In the genomic region with DNA sequence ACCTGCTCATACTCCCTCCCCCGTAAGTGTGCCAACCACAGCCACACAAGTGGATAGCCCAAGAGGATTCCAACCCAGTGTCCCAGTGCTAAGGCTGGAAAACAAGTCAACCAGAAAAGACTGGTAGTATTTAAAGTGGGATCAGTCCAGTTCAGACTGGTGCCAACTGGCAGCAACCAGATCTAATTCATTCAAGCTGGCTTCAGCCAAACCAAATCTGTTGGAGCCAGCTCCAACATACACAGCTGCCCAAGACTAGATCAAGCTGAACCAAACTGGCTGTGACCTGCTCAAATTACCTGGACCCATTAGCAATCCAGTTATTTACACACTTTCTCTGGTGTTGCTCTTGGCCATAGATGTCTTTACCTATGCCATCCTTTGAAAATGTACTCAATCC, we compare ENCODE assay signal across 27 mouse cellular contexts. TPM values are rescaled to one million over a fixed set of nuclear protein-coding genes. Genes with fewer than 3 reads are reported as not detected.
DNase-seq lines count a peak whose midpoint lies in the region; ATAC-seq lines count a peak whose summit lies in the region.
"Had no signal": no experiment of that assay in that cellular context is flagged by ENCODE, and none has a peak within 500 bp of the region (broad histone marks: within the 10 kb centered on the region; RNA-seq: fewer than 3 reads in every experiment).

No protein-coding gene starts in this region.

- H3K9me3 ChIP-seq in forebrain, embryonic 14.5 days (replicated peaks; ENCODE audit: control insufficient read depth, low read length) = no peaks in the 10 kb centered on the region
- no peaks in the 10 kb centered on the region for H3K9me3 ChIP-seq in forebrain, embryonic 13.5 days (replicated peaks)
- no peaks in the 10 kb centered on the region for H3K9me3 ChIP-seq in limb, embryonic 15.5 days
- no peaks in the 10 kb centered on the region for H3K9me3 ChIP-seq in limb, embryonic 10.5 days (replicated peaks)
- H3K9me3 ChIP-seq: embryonic facial prominence, embryonic 12.5 days; forebrain, embryonic 10.5 days; heart, embryonic 12.5 days; megakaryocyte, embryonic 14.5 days had no signal

- H3K27me3 ChIP-seq in forebrain, embryonic 14.5 days (replicated peaks; ENCODE audit: control insufficient read depth, insufficient read depth, low read length) = no peaks in the 10 kb centered on the region
- 0 out of 2 replicates have a peak, but pooled peaks cover 9% of the 10 kb centered on the region for H3K27me3 ChIP-seq in forebrain, embryonic 13.5 days
- H3K27me3 ChIP-seq in limb, embryonic 15.5 days = no peaks in the 10 kb centered on the region
- 0 out of 2 replicates have a peak, but pooled peaks cover 8% of the 10 kb centered on the region for H3K27me3 ChIP-seq in limb, embryonic 10.5 days (ENCODE audit: low read depth, poor library complexity, severe bottlenecking)
- H3K27me3 ChIP-seq: embryonic facial prominence, embryonic 12.5 days had no signal

- no peak overlapping the region for H3K4me3 ChIP-seq in forebrain, embryonic 14.5 days (ENCODE audit: low read depth, low read length)
- H3K4me3 ChIP-seq in forebrain, embryonic 13.5 days = no peak overlapping the region
- H3K4me3 ChIP-seq in limb, embryonic 15.5 days = no peak overlapping the region
- no peak overlapping the region for H3K4me3 ChIP-seq in limb, embryonic 10.5 days
- H3K4me3 ChIP-seq: embryonic facial prominence, embryonic 12.5 days; forebrain, embryonic 10.5 days; heart, embryonic 12.5 days; layer of hippocampus, adult 2 months; megakaryocyte, embryonic 14.5 days had no signal

- H3K4me2 ChIP-seq in forebrain, embryonic 14.5 days (ENCODE audit: low read length) = no peak overlapping the region
- no peak overlapping the region for H3K4me2 ChIP-seq in forebrain, embryonic 13.5 days
- no peak overlapping the region for H3K4me2 ChIP-seq in limb, embryonic 15.5 days
- H3K4me2 ChIP-seq: embryonic facial prominence, embryonic 12.5 days; heart, embryonic 12.5 days; liver, embryonic 11.5 days had no signal

- H3K36me3 ChIP-seq in forebrain, embryonic 14.5 days (ENCODE audit: control insufficient read depth, insufficient read depth, low read length) = no peaks in the 10 kb centered on the region
- H3K36me3 ChIP-seq in forebrain, embryonic 13.5 days (ENCODE audit: poor library complexity, severe bottlenecking) = no peaks in the 10 kb centered on the region
- H3K36me3 ChIP-seq in limb, embryonic 15.5 days = no peaks in the 10 kb centered on the region
- H3K36me3 ChIP-seq in limb, embryonic 10.5 days = no peaks in the 10 kb centered on the region
- H3K36me3 ChIP-seq: embryonic facial prominence, embryonic 12.5 days; forebrain, embryonic 10.5 days; heart, embryonic 12.5 days had no signal

- ATAC-seq in forebrain, embryonic 14.5 days = peak; percentile 48; the same call in 1 of the 2 replicates
- no peak for ATAC-seq in forebrain, embryonic 13.5 days
- peak; percentile 48 for ATAC-seq in limb, embryonic 15.5 days (ENCODE audit: insufficient number of reproducible peaks, low FRiP score, low TSS enrichment, low read depth)

- H3K27ac ChIP-seq in forebrain, embryonic 14.5 days (ENCODE audit: low read depth, low read length) = no peak overlapping the region
- H3K27ac ChIP-seq in forebrain, embryonic 13.5 days = no peak overlapping the region
- no peak overlapping the region for H3K27ac ChIP-seq in limb, embryonic 15.5 days
- no peak overlapping the region for H3K27ac ChIP-seq in limb, embryonic 10.5 days
- H3K27ac ChIP-seq: embryonic facial prominence, embryonic 12.5 days; forebrain, embryonic 10.5 days; layer of hippocampus, adult 2 months; stomach, postnatal 0 days had no signal

- 63% methylated on average over 1 of the region's 1 CpGs for WGBS in forebrain, embryonic 14.5 days
- WGBS in forebrain, embryonic 13.5 days = 50% methylated on average over 1 of the region's 1 CpGs
- WGBS in limb, embryonic 15.5 days = 40% methylated on average over 1 of the region's 1 CpGs
- WGBS in limb, embryonic 10.5 days = 89% methylated on average over 1 of the region's 1 CpGs

- DNase-seq in forebrain, embryonic 14.5 days (ENCODE audit: low spot score) = peak; percentile 45
- no peak for DNase-seq in limb, embryonic 10.5 days (ENCODE audit: low spot score)
- DNase-seq in NIH3T3 (ENCODE audit: low read depth) = peak; percentile 45
- peak; percentile 76 for DNase-seq in fat pad, adult 2 months (ENCODE audit: extremely low read depth, low read depth, low spot score)
- no peak for DNase-seq in embryo, embryonic 11 days
- DNase-seq in gastrocnemius, postnatal 10 days = no peak
- DNase-seq: adrenal gland, postnatal 10 days; cerebellum, adult 18-20 months; heart, postnatal 14 days; kidney, adult 18-20 months; kidney, postnatal 10 days; layer of hippocampus, postnatal 36 days; lung, adult 2 months; right cerebral cortex, adult 18-20 months had no signal

- H3K9ac ChIP-seq in forebrain, embryonic 14.5 days (ENCODE audit: low read length) = no peak overlapping the region
- H3K9ac ChIP-seq in forebrain, embryonic 13.5 days = no peak overlapping the region
- H3K9ac ChIP-seq in limb, embryonic 15.5 days = no peak overlapping the region
- H3K9ac ChIP-seq: embryonic facial prominence, embryonic 12.5 days; heart, embryonic 12.5 days had no signal

- peaks cover 15% of the 10 kb centered on the region for H3K4me1 ChIP-seq in forebrain, embryonic 14.5 days (ENCODE audit: control insufficient read depth, insufficient read depth, low read length)
- peaks cover 23% of the 10 kb centered on the region for H3K4me1 ChIP-seq in forebrain, embryonic 13.5 days
- H3K4me1 ChIP-seq in limb, embryonic 15.5 days = peaks cover 12% of the 10 kb centered on the region
- peaks cover 8% of the 10 kb centered on the region for H3K4me1 ChIP-seq in limb, embryonic 10.5 days
- H3K4me1 ChIP-seq: megakaryocyte, embryonic 14.5 days had no signal

RNA-seq across cellular contexts. Expression of gene 3100002H09Rik, which starts 16.2 kb away (rescaled TPM):
- not detected in 2 replicates for polyA plus RNA-seq in forebrain, embryonic 14.5 days (2014; fragmentation: Nextera tagmentation; extraction: Ambion mirVana)
- 0.84 and 1.0 TPM in 2 replicates for polyA plus RNA-seq in forebrain, embryonic 13.5 days (2015; fragmentation: Nextera tagmentation; extraction: Ambion mirVana)
- not detected in 2 replicates for polyA plus RNA-seq in limb, embryonic 15.5 days (2015; fragmentation: Nextera tagmentation; extraction: Ambion mirVana)
- polyA plus RNA-seq in limb, embryonic 10.5 days (2016; fragmentation: Nextera tagmentation; extraction: Ambion mirVana) = not detected in 2 replicates
- not detected for total RNA-seq in gastrocnemius, postnatal 10 days (2021)
- total RNA-seq: adrenal gland, postnatal 10 days; CH12.LX; common myeloid progenitor, adult 5-6 weeks; granulocyte monocyte progenitor cell, adult 5-6 weeks; heart, postnatal 14 days had no signal
- polyA plus RNA-seq: embryonic facial prominence, embryonic 12.5 days; heart, embryonic 12.5 days; liver, embryonic 11.5 days; lung, adult 2 months; stomach, postnatal 0 days; thymus, postnatal 0 days had no signal

RNA-seq across cellular contexts. Expression of gene Pou3f1, which starts 29.8 kb away (rescaled TPM):
- 14.8 and 15.3 TPM in 2 replicates for polyA plus RNA-seq in forebrain, embryonic 14.5 days (2014; fragmentation: Nextera tagmentation; extraction: Ambion mirVana)
- polyA plus RNA-seq in forebrain, embryonic 13.5 days (2015; fragmentation: Nextera tagmentation; extraction: Ambion mirVana) = 12.0 and 13.2 TPM in 2 replicates
- polyA plus RNA-seq in limb, embryonic 15.5 days (2015; fragmentation: Nextera tagmentation; extraction: Ambion mirVana) = 1.1 and 1.7 TPM in 2 replicates
- 0.04 and 0.13 TPM in 2 replicates for polyA plus RNA-seq in limb, embryonic 10.5 days (2016; fragmentation: Nextera tagmentation; extraction: Ambion mirVana)
- total RNA-seq in gastrocnemius, postnatal 10 days (2021) = 1 to 10 TPM; 2.8 to 2.9 TPM
- total RNA-seq: CH12.LX; common myeloid progenitor, adult 5-6 weeks; granulocyte monocyte progenitor cell, adult 5-6 weeks had no signal

Comparison
In these comparisons a context has a peak if more than half of its experiments do, and no peak if none do; other contexts are left out.
1. DNase-seq: peak in forebrain, embryonic 14.5 days (single experiment), NIH3T3 (single experiment) and fat pad, adult 2 months (single experiment); none in limb, embryonic 10.5 days (single experiment), embryo, embryonic 11 days (single experiment) and gastrocnemius, postnatal 10 days (single experiment).